Mouse (Mus musculus): ENCODE measurements around the gene Sorbs1. TPM values are rescaled to one million over a fixed set of nuclear protein-coding genes. Genes with fewer than 3 reads are reported as not detected.

Gene Sorbs1
- total and polyA plus RNA-seq, 3 experiments: 2.1 to 6.2 (median 3.6) TPM

GRCm38 (mm10) chr19:40554343-40554742, 40.8 kb upstream of the Sorbs1 start:
- Histone ChIP-seq H3K9me3 (replicated peaks; ENCODE audit: low read length) (no peaks in the 10 kb centered on the region), H3K9ac (ENCODE audit: insufficient read depth, low read depth) (no peak overlapping the region), H3K79me2 (replicated peaks; ENCODE audit: control insufficient read depth, extremely low read depth, insufficient read depth, poor library complexity, severe bottlenecking) (no peaks in the 10 kb centered on the region), H3K4me1 (ENCODE audit: control insufficient read depth in 1 of 2, insufficient read depth in 2 of 2) (no peaks in the 10 kb centered on the region), H3K4me2 (ENCODE audit: insufficient read depth, low read depth, poor library complexity, severe bottlenecking) (no peak overlapping the region), H3K36me3 (replicated peaks in 1 of 2; ENCODE audit: control insufficient read depth in 1 of 2, insufficient read depth in 1 of 2, low read length in 1 of 2) (peaks cover 81 to 92% of the 10 kb centered on the region in 2 experiments), H3K27ac (ENCODE audit: insufficient read depth, low read depth) (no peak overlapping the region), H3K4me3 (replicated peaks in 1 of 3; ENCODE audit: low read depth in 2 of 3, low read length in 2 of 3, poor library complexity in 1 of 3) (no peak overlapping the region), H3K27me3 (replicated peaks) (no peaks in the 10 kb centered on the region)
- DNase-seq (ENCODE audit: extremely low read depth): no peak
- dilution Hi-C loops (cut with MboI; ENCODE audit: extremely low pct_ligation_motif_present, extremely low pct_unique_long_range_greater_than_20kb, low sequenced_read_pairs) (no loop called here), in situ Hi-C loops (cut with MboI; ENCODE audit: low pct_ligation_motif_present, low pct_unique_long_range_greater_than_20kb, low sequenced_read_pairs) (no loop called here)
- TF ChIP-seq NELFE (IDR thresholded peaks at IDR 0.05; ENCODE audit: low read depth, low read length): no peak
- TF ChIP-seq ZC3H11A (IDR thresholded peaks at IDR 0.05; ENCODE audit: low read depth, low read length): no peak
- TF ChIP-seq ZMIZ1 (IDR thresholded peaks at IDR 0.05; ENCODE audit: low read depth, low read length): no peak
- TF ChIP-seq MXI1 (IDR thresholded peaks at IDR 0.05; ENCODE audit: low read depth, low read length): no peak
- TF ChIP-seq MAFK (IDR thresholded peaks at IDR 0.05; ENCODE audit: insufficient replicate concordance, low read length): no peak
- no peak for TF ChIP-seq JUND (conservative IDR thresholded peaks at IDR 0.05; ENCODE audit: low read depth, low read length)
- TF ChIP-seq CTCF (conservative IDR thresholded peaks at IDR 0.05 in 1 of 2, IDR thresholded peaks at IDR 0.05 in 1 of 2; ENCODE audit: low read depth in 2 of 2, low read length in 2 of 2): no peak
- TF ChIP-seq E2F4 (IDR thresholded peaks at IDR 0.05; ENCODE audit: insufficient replicate concordance, low read depth, low read length): no peak
- no peak for TF ChIP-seq RAD21 (IDR thresholded peaks at IDR 0.05; ENCODE audit: low read depth, low read length)
- no peak for TF ChIP-seq UBTF (IDR thresholded peaks at IDR 0.05; ENCODE audit: low read depth, low read length)
- TF ChIP-seq MEF2A (IDR thresholded peaks at IDR 0.05; ENCODE audit: borderline replicate concordance, low read depth, low read length): no peak
- no peak for TF ChIP-seq ZNF384 (IDR thresholded peaks at IDR 0.05; ENCODE audit: low read depth, low read length)
- TF ChIP-seq SIN3A (IDR thresholded peaks at IDR 0.05; ENCODE audit: low read length): no peak
- no peak for TF ChIP-seq MYC (IDR thresholded peaks at IDR 0.05; ENCODE audit: low read depth, low read length)
- TF ChIP-seq USF2 (conservative IDR thresholded peaks at IDR 0.05; ENCODE audit: low read depth, low read length): no peak
- no peak for TF ChIP-seq ELF1 (IDR thresholded peaks at IDR 0.05; ENCODE audit: low read depth, low read length)
- TF ChIP-seq SMC3 (IDR thresholded peaks at IDR 0.05; ENCODE audit: low read depth, low read length): no peak

- TF ChIP-seq MAFK (IDR thresholded peaks at IDR 0.05; ENCODE audit: insufficient replicate concordance, low read length): no peak
- no peak for TF ChIP-seq RAD21 (IDR thresholded peaks at IDR 0.05; ENCODE audit: low read depth, low read length)
- no peak for TF ChIP-seq JUND (conservative IDR thresholded peaks at IDR 0.05; ENCODE audit: low read depth, low read length)
- TF ChIP-seq ZMIZ1 (IDR thresholded peaks at IDR 0.05; ENCODE audit: low read depth, low read length): no peak
- no peak for TF ChIP-seq TCF12 (IDR thresholded peaks at IDR 0.05; ENCODE audit: low read depth, low read length)
- no peak for TF ChIP-seq TBP (conservative IDR thresholded peaks at IDR 0.05; ENCODE audit: low read depth, low read length)
- no peak for TF ChIP-seq MYC (IDR thresholded peaks at IDR 0.05; ENCODE audit: low read depth, low read length)
- TF ChIP-seq MAZ (IDR thresholded peaks at IDR 0.05; ENCODE audit: low read depth, low read length): no peak
- TF ChIP-seq SMC3 (IDR thresholded peaks at IDR 0.05; ENCODE audit: low read depth, low read length): no peak
- TF ChIP-seq UBTF (IDR thresholded peaks at IDR 0.05; ENCODE audit: low read depth, low read length): no peak
- TF ChIP-seq PAX5 (IDR thresholded peaks at IDR 0.05; ENCODE audit: low read length): no peak
- TF ChIP-seq SIN3A (IDR thresholded peaks at IDR 0.05; ENCODE audit: low read length): no peak
- no peak for TF ChIP-seq MAX (IDR thresholded peaks at IDR 0.05; ENCODE audit: low read length)
- TF ChIP-seq E2F4 (IDR thresholded peaks at IDR 0.05; ENCODE audit: insufficient replicate concordance, low read depth, low read length): no peak
- TF ChIP-seq MEF2A (IDR thresholded peaks at IDR 0.05; ENCODE audit: borderline replicate concordance, low read depth, low read length): no peak
- H3K4me3 ChIP-seq (replicated peaks in 1 of 3; ENCODE audit: low read depth in 2 of 3, low read length in 2 of 3, poor library complexity in 1 of 3): no peak overlapping the region
- no peak overlapping the region for H3K9ac ChIP-seq (ENCODE audit: insufficient read depth, low read depth)
- H3K27ac ChIP-seq (ENCODE audit: insufficient read depth, low read depth): no peak overlapping the region
- H3K4me1 ChIP-seq (ENCODE audit: control insufficient read depth in 1 of 2, insufficient read depth in 2 of 2): no peaks in the 10 kb centered on the region
- in situ Hi-C loops (cut with MboI; ENCODE audit: low pct_ligation_motif_present, low pct_unique_long_range_greater_than_20kb, low sequenced_read_pairs) (no loop called here), dilution Hi-C loops (cut with MboI; ENCODE audit: extremely low pct_ligation_motif_present, extremely low pct_unique_long_range_greater_than_20kb, low sequenced_read_pairs) (no loop called here)
- peaks cover 81 to 93% of the 10 kb centered on the region in 2 experiments for H3K36me3 ChIP-seq (replicated peaks in 1 of 2; ENCODE audit: control insufficient read depth in 1 of 2, insufficient read depth in 1 of 2, low read length in 1 of 2)
- no peaks in the 10 kb centered on the region for H3K79me2 ChIP-seq (replicated peaks; ENCODE audit: control insufficient read depth, extremely low read depth, insufficient read depth, poor library complexity, severe bottlenecking)
- no peaks in the 10 kb centered on the region for H3K27me3 ChIP-seq (replicated peaks)
- no peak overlapping the region for H3K4me2 ChIP-seq (ENCODE audit: insufficient read depth, low read depth, poor library complexity, severe bottlenecking)
- no peak for DNase-seq (ENCODE audit: extremely low read depth)
- no peaks in the 10 kb centered on the region for H3K9me3 ChIP-seq (replicated peaks; ENCODE audit: low read length)
Measured at GRCm38 (mm10) chr19:40553849-40554248, 40.3 kb upstream of the Sorbs1 start.

All from CH12.LX (cell line).